Mouse (Mus musculus): Measurements from ENCODE around the gene Itga5. TPM values are rescaled to one million over a fixed set of nuclear protein-coding genes. Genes with fewer than 3 reads are reported as not detected.

Itga5 gene
- total RNA-seq, 2 experiments from 2014 or later, result 48.1 to 48.2 TPM

DNA sequence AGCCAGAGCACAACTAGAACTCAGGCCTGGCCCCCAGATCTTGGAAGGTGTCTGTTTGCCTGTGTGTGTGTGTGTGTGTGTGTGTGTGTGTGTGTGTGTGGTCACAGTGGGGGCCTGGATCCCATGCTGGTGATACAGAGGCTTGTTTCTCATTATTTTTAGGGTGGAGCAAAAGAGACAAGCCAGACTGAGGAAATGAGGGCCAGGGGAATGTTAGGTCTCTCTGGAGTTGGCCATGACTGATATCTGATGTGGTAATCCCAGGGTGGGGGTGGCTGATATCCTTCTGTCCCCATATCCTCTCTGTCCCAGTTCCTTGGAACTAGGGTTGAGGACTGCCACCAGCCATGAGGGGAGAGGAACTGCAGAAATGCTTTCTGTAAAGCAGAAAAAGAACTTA, 49.4 kb downstream of the Itga5 start:
- intact Hi-C loops (cut with DNase I), result loop anchor here (5.0 kb wide), 1 partner anchor 330 kb away; no protein-coding TSS in a partner anchor
- DNase-seq (ENCODE audit: low spot score), result no peak

DNA sequence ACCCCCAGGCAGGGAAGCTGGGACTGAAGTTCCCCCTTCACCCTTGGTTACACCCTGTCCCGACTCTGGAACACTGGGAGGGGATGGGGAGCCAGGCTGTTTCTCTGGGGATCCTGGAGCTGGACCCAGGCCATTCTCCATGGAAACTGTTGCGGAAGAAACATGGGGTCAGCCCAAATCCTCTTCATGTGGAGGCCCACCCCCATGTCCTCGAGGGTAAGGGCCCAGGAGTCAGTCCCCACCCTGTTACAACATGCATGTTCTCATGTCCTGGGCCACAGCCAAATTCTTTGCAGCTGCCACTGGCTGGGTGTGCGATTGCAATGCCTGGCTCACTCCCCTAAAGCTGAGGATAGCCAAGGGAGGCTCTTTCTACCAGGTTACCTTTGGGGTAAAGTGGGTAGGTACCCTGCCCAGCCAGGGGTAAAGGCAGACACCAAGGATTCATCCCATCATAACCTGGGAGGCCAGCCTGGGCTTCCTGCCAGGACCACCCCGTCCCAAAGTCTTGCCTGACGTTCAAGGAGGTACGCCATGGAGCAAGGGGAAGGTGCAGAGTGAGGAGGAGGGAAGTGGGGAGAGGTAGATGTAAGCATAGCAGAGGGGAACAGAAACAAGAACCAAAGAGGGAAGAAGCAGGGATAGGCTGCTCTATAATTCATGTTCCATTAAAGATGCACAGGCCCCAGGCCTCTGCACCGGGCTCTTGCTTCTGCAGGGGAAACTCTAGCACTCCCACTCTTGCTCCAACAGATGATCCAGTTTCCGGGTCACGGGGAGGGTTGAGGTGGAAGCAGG, 50.4 kb downstream of the Itga5 start:
- intact Hi-C loops (cut with DNase I), result loop anchor here (5.0 kb wide), 1 partner anchor 329 kb away; no protein-coding TSS in a partner anchor
- DNase-seq (ENCODE audit: low spot score), result peak; percentile 82

DNA sequence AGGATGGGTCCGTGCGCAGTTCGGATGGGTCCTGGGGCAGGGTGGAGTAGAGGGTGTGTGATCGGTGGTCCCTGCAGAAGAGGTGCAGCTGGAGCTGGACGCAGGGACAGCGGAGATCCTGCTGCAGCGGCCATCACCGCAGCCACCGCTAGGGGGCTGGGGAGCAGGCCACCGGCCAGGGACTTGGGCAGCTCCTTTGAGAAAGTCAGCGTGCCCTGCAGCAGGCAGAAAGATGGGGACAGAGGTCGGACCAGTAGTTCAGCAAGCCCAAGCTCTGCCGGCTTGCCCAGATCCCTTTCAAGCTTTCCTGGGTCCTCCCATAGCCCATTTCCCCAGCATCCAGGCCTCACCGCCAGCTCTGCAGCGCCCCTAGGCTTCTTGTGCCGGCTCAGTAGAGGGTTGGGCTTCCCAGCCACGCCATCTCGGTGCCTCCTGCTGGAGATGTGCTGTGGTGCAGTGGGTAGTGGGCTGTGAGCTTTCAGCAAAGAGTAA, 51.5 kb downstream of the Itga5 start:
- peak; percentile 49 for DNase-seq (ENCODE audit: low spot score)
- intact Hi-C loops (cut with DNase I), result loop anchor here (5.0 kb wide), 1 partner anchor 328 kb away; no protein-coding TSS in a partner anchor

DNA sequence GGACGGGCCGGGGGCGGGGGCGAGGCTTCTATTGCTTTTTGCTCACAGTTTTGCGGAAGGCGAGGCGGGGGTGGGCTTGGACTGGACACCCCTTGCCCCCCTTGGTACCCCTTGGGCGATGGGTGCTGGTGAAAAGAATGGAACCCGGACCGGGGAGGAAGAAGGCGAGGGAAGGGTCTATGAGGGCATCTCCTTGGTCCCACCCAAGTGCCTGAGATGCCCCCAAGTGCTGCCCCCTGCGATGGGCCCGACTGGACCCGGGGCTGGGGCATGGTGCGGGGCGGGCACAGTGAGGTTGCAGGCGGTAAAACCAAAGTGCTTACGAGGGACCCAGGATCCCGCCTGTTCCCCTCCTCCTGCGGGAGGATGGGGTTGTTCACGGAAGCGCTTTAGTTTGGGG, 52.4 kb downstream of the Itga5 start:
- intact Hi-C loops (cut with DNase I), result no loop called here

DNA sequence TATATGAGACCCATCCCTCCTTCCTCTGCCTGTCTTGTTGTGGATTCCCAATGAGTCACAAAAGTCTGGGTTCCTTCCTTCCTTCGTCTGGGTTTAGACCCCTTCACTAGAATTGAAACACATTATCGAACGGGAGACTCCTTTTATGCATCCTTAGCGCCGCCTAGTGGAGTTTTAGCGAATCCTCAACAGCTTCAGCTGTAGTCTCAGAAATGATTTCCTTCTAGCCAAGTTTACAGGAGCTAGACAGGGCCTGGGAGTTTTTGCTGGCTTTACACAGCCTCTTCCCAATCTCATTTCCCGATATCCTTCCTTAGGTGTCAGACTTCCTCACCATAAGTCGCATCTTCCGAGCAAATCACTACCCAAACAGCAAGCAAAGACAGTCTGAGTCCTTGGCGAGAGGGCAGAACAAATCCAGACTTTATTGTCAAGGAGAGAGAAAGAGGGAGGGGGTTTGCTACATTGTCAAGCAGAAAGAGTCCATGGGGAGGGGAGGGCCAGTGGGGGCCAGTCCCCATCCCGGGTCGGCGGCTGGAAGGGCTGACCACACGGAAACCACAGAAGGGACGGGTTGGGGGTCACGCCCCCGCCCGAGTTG, 53.0 kb downstream of the Itga5 start:
- intact Hi-C loops (cut with DNase I), result no loop called here
- no peak for DNase-seq (ENCODE audit: low spot score)

More for the DNA sequence above, 52.4 kb downstream of the Itga5 start:
- DNase-seq (ENCODE audit: low spot score), result no peak

DNA sequence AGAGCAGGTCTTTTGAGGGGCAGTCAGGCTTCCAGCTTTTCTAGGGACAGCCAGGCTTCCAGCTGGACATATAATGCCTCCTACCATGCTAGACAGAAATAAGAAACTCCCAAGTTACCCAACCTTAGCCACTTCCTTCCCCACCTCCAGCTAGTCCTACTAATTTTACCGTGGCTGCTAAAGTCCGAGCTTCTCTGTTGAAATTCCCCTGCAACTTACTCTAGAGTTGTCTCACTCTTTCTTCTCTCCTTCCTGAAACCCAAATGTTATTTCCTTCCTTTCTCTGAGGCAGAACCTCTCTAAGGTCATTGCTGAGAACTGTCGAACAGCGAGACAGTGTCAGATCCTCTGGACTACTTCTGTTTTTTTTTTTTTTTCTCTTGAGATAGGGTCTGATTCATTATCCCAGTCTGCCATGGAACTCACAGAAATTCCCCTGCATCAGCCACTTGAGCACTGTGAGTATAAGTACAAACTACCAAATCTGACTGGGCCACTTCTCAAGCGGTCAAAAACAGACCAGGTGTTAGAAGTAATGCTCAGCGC, 56.1 kb downstream of the Itga5 start, which contains the start of gene Gpr84:
Gpr84 (minus strand) TSS at position 248 of the 546 bp plus-strand sequence.
- intact Hi-C loops (cut with DNase I), result no loop called here
- no peak for DNase-seq (ENCODE audit: low spot score)

DNA sequence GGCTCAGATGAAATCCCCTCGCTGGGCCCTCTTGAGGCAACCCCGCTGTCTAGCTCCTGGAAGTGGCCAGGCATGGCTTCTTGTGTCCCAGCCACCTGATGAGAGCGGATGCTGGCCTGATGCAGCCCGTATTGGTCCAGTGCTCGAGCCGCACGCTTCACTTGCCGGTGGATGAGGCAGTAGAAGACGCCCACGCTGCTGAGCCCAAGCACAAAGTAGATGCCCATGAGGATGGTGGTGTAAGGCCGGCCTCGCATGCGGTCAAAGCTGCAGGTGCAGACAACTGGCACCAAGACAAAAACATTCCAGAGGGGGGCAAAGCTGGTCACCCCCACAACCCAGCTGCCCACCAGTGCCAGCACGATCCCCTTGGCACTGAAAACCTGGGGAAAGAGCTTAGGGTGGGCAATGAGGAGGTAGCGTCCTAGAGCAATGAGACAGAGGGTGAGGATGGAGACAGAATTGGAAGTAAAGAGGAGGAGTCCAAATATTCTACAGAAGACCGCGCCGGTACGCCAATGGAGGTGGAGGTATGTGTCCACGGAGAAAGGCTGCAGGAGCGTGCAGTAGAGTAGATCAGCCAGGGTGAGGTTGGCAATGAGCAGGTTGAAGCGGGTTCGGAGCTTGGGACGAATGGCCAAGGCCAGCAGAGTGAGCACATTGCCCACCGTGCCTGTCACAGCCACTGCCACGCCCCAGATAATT, 57.5 kb downstream of the Itga5 start:
- intact Hi-C loops (cut with DNase I), result loop anchor here (5.0 to 10.0 kb wide), 2 partner anchors 54 to 107 kb away; partner anchors contain the start of gene Nfe2

DNA sequence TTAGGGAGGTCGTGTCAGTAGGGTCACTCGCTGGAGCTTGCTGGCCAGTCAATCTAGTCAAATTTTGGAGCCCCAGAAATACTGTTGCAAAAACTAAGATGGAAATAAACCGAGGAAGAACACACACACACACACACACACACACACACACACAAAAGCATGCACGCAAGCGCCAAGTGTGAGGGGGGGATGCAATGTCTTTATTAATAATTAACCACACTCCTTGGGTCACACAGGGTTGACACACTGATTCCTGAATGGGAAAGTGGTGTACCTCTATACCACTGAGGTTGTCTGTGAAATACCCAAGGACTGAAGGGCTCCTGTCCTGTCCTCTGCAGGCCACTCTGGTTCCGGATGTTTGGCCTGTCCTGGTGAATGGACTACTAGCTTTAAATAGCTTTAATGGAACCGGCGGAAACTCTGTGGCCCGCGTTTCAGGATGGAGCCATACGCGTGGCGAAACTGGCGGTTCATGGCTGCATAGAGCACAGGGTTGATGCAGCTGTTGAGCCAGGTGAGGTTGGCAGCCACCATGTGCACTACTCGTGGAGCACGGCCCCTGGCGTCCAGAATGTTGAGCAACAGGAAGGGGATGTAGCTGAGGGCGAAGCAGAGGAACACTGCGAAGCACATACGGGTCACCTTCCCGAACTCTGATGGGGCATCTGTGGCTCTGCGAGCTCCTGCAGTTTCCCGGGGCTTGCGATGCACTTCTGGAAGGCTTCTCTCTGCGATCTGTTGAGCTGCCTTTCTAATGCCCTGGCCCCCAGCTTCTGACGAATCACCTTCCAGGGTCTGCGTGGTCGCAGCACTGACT, 58.3 kb downstream of the Itga5 start:
- no peak for DNase-seq (ENCODE audit: low spot score)

More for the DNA sequence above, 57.5 kb downstream of the Itga5 start:
- DNase-seq (ENCODE audit: low spot score), result no peak

DNA sequence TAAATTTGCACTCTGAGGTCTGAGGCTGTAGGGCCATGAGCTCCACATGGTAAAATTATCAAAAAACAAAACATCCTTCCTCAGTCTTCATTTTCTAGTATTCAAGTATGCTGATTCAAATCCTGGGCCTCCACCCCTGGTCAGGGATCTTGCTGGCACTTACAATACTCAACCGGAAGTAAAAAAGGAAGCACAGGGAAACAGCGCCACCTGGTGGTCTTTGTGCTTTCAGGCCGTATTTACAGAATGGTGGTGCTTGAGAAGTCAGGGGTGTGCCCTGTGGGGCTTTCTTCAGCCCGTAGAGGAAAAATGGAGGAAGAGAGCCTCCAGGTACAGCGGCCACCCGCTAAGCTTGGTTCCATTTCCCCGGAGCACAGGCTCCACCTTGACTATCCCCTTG, 59.4 kb downstream of the Itga5 start:
- peak; percentile 80 for DNase-seq (ENCODE audit: low spot score)
- intact Hi-C loops (cut with DNase I), result loop anchor here (2.0 to 10.0 kb wide), 3 partner anchors 22 to 105 kb away; partner anchors contain the start of gene Nfe2

More for the DNA sequence above, 58.3 kb downstream of the Itga5 start:
- intact Hi-C loops (cut with DNase I), result loop anchor here (5.0 to 10.0 kb wide), 2 partner anchors 53 to 106 kb away; partner anchors contain the start of gene Nfe2

DNA sequence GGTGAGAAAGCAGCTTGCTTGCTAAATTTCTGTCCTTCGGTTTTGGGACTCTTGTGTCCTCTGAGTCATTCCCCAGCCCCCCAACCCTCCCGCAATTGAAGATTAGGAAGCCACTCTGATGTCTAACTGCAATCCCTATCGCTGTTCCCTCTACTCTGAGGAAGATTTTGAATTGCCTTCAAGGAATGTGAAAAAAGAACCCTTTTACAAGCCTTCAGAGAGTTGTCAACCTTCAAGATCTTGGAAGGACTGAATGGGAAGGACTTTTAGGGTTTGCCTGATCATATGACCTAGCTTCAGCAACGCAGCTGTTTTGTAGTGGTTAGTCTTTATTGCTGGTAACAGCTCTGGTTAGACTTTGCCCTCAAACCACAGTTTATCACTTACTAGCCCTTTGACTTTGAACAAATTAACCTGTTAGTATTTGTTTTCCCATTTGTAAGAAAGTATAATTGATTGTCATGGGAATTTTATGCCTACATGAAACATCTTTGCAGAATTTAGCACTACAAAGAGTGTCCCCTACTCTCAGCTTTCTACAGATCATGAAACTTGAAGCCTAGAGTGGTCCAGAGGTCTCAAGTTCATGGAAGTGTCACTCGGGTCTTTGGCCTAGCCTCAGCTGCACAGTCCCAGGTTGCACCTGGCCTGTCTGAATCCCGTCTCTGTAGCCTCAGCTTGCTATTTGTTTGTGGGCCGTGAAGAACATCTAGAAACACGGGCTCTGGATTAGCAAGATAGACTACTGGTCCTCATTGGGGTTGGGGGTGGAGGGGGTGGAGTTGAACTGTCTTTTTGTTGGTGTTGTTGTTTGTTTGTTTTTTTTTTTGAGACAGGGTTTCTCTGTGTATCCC, 60.5 kb downstream of the Itga5 start:
- DNase-seq (ENCODE audit: low spot score), result no peak
- intact Hi-C loops (cut with DNase I), result loop anchor here (1.0 to 10.0 kb wide), 4 partner anchors 21 to 123 kb away; partner anchors contain the start of gene Nfe2

DNA sequence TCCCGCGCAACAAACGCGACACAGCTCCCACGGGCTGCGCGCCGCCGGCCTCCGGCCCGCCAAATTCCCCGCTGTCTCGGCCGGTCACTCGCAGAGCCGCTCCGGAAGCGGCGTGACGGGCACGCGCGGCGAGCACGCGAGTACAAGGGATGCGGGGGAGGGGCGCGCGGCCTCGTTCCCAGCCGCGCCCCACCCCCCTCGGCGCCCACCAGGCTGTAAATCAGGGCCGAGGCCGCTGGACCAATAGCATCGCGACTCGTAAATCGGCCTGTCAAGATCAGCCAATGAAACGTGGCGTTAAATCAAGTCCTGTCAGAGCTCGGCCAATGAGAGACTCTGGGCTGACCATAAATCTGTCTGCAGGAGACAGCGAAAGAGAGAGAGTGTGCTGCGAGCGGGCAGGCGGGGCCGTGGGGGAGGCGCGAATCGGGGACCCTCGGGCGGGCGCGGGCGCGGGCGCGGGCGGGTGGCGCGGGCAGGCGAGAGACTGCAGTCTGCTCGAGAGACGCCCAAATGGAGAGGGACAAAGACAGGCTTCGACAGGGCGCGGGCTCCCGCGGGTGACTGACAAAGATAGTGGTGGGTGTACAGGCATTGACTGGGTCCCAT, 61.4 kb downstream of the Itga5 start:
- DNase-seq (ENCODE audit: low spot score), result peak; percentile 94
- intact Hi-C loops (cut with DNase I), result loop anchor here (5.0 to 10.0 kb wide), 2 partner anchors 50 to 103 kb away; partner anchors contain the start of gene Nfe2

DNA sequence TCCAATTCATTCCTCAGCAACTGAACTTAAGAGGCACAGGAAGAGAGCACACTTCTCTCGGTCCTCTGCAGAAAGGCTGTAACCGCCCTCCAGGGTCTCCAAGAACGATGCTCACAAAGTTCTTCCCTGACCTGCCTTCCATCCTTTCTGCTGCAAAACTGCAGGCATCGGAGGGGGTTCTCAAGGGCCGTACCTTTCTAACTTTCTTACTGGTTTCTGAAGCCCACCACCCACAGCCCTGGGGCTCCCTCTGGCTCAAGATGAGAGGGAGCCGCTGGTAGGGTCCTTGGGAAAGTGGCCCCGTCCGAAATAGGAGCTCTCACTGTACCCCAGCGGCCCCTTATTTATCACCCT, 62.0 kb downstream of the Itga5 start:
- intact Hi-C loops (cut with DNase I), result loop anchor here (10.0 kb wide), 1 partner anchor 50 kb away; the partner anchor contains the start of gene Nfe2
- no peak for DNase-seq (ENCODE audit: low spot score)

DNA sequence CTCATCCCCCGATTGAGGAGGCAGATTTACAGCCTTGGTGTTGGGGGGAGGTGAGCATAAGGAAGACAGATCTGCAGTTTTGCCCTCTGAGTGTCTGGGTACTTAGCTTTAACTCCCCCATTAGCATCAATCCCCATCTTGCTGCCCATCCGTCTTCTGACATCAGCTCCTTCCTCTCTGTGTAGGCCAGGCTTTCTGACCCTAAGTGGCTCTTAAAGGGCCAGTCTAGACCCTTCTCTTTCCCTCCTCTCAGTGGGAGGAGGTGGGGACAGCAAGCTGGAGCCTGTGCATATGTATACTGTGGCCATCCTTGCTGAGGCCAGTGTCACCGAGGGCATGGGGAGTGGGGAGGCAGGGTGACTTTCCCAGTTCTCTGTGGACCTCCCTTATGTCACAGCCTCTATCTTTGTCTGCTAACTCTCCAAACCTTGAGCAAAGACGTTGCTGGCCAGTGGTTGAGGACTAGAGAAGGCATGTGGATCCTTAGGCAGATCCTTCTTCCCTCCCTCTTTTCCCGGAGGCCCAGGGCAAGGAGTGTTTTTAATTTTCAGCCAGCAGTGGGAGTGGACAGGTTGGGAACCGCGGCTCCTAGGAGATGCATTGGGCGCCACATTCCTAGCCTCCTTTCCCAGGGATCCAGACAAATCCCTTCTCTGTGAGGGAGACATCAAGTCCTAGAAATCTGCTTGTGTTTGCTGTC, 62.5 kb downstream of the Itga5 start:
- intact Hi-C loops (cut with DNase I), result loop anchor here (10.0 kb wide), 1 partner anchor 49 kb away; the partner anchor contains the start of gene Nfe2

DNA sequence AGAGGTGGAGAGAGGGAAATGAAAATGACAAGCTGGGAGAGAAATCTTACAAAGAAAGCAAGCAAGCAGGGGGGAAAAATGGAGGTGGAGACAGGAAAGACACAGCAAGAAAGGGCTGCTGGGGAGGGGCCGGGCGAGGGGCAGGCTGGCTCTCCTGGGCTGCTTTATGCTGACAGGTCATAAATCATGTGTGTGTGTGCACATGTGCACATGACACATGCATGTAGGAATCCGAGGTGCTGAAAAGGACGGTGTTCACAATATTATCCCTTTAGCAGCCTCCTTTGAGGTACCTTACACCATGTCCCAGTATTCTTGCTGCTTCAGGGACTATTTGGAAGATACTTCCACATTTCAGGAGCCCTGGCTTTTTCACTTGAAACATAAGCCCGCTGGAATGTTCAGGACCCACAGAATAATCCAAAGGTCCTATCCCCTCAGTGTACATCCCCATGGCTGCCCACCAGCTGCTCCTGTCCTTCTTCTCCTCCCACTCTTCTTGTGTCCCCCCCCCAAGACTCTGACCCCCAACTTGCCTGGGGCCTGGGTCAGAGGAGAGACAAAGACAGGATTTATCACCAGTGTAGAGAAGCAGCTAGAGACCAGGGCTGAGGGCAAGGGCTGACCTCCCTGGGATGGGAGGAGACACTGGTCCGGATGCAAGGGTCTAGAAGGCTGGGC, 64.1 kb downstream of the Itga5 start:
- intact Hi-C loops (cut with DNase I), result loop anchor here (10.0 kb wide), 1 partner anchor 48 kb away; the partner anchor contains the start of gene Nfe2
- no peak for DNase-seq (ENCODE audit: low spot score)

More for the DNA sequence above, 62.5 kb downstream of the Itga5 start:
- no peak for DNase-seq (ENCODE audit: low spot score)

DNA sequence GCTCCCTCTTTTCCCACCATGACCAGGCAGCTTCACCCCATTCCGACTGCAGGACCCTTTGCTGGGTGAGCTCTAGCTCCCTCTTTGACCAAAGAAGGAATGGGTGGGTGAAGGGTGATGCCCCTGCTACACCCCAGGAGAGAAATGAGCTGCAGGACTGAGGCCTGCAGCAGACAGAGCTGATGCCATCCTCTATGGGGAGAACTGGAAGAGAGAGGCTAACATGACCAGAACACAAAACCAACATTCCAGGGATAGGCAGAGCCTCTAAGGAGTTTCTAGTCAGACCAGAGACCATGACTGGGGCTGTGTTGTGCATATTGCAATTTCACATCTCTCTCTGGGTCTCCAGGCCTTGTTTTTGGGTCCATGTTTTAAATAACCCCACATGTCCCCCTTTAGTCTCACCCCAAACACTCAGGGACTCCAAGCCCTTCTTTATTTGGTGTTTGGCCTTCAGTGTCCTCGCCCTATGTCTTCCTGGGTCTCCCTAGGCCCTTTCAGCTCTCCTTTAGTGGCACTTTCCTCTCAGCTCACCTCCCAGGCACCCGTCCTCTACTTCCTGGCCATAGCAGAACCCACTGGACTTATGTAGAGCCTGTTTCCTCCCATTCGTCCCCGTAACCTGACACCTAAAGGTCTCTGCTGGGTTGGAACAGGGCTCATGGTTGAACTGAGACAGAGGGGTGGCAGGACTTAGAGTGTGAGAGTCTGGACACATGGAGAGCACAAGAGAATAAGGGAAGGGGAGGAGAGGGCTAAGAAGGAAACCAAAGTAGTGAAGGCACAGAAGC, 64.8 kb downstream of the Itga5 start:
- no peak for DNase-seq (ENCODE audit: low spot score)
- intact Hi-C loops (cut with DNase I), result loop anchor here (10.0 kb wide), 1 partner anchor 47 kb away; the partner anchor contains the start of gene Nfe2
